Mouse (Mus musculus) spleen, adult 2 months (tissue): ENCODE measurements around the gene Pbx4. TPM values are rescaled to one million over a fixed set of nuclear protein-coding genes. Genes with fewer than 3 reads are reported as not detected.

Source experiments
- DNase-seq, 2 experiments: peaks; one replicate each; pipeline versions ENCODE4 v3.0.0 to v3.0.0-alpha.2; 2012 to 2021; ENCODE audit warnings: low spot score in 2 of 2, low read depth in 1 of 2
- H3K27ac ChIP-seq: fragments of 200-500 bp; 2 replicates; pipeline ENCODE4 v1.5.1; 2012; ENCODE audit warnings: low read length, inconsistent platforms; ENCODE audit not compliant: insufficient read depth
- H3K27me3 ChIP-seq: fragments of 200-500 bp; 2 replicates; pipeline ENCODE4 v1.6.1; 2012; ENCODE audit warnings: mild to moderate bottlenecking, moderate library complexity, low read length, inconsistent platforms; ENCODE audit not compliant: control insufficient read depth, insufficient read depth
- H3K36me3 ChIP-seq: fragments of 200-500 bp; 2 replicates; pipeline ENCODE4 v1.6.1; 2012; ENCODE audit warnings: mild to moderate bottlenecking, low read length, inconsistent platforms; ENCODE audit not compliant: control insufficient read depth, insufficient read depth
- H3K4me1 ChIP-seq: fragments of 200-500 bp; 2 replicates; pipeline ENCODE4 v1.6.1; 2011; ENCODE audit warnings: inconsistent platforms; ENCODE audit not compliant: control insufficient read depth, insufficient read depth, insufficient read length
- H3K4me3 ChIP-seq: fragments of 200-500 bp; 2 replicates; pipeline ENCODE4 v1.5.1; 2011; ENCODE audit warnings: mild to moderate bottlenecking, inconsistent platforms; ENCODE audit not compliant: insufficient read depth, insufficient read length; ENCODE audit errors: extremely low read depth
- CTCF ChIP-seq: fragments of 200-500 bp; IDR thresholded peaks from 2 replicates; pipeline ENCODE4 v1.5.1; 2011; ENCODE audit warnings: mild to moderate bottlenecking, inconsistent platforms; ENCODE audit not compliant: insufficient read depth, insufficient read length, insufficient replicate concordance; ENCODE audit errors: extremely low read depth
- POLR2A ChIP-seq: fragments of 200-500 bp; IDR thresholded peaks from 2 replicates; pipeline ENCODE4 v1.6.1; 2011; ENCODE audit warnings: low read depth, low read length, inconsistent platforms
- WGBS: fragments of 180-500 bp; shearing (Covaris S2); methylation state at CpG from one replicate; pipeline ENCODE4 v1.1.7; 2018; 5-methylcytosine and 5-hydroxymethylcytosine counted together
- polyA plus RNA-seq: library from polyadenylated mRNA; depleted of rRNA; stranded (reverse); fragments of >200 nt; gene quantifications from 2 replicates; pipeline ENCODE4 v1.2.3, GENCODE M21; 2012

The Pbx4 gene
- polyA plus RNA-seq, 1 experiment = 10.7 TPM

DNA sequence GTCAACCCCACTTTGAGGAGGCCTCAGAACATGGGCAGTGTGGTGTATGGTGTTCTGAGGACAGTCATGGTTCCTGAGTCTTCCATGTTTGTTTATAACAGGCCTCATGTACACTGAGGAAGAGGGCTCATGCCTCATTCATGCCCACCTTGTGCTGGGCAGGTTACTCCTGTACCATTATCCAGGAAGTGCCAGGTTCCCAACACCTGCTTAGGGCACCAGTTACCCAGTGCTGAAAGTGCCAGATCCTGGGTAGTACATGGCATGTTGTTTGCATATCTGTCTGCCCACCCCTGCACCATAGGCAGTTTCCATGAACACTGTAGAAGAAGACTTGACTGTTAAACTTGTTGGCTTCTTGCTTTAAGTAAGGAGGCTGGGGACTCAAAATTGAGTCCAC, 30.1 kb upstream of the Pbx4 start:
- peaks cover 79% of the 10 kb centered on the region for H3K36me3 ChIP-seq
- H3K4me1 ChIP-seq = no peaks in the 10 kb centered on the region
- H3K27ac ChIP-seq = no peak overlapping the region
- TF ChIP-seq POLR2A = no peak
- TF ChIP-seq CTCF = no peak
- H3K27me3 ChIP-seq = no peaks in the 10 kb centered on the region
- H3K4me3 ChIP-seq = no peak overlapping the region
- no peak for DNase-seq

DNA sequence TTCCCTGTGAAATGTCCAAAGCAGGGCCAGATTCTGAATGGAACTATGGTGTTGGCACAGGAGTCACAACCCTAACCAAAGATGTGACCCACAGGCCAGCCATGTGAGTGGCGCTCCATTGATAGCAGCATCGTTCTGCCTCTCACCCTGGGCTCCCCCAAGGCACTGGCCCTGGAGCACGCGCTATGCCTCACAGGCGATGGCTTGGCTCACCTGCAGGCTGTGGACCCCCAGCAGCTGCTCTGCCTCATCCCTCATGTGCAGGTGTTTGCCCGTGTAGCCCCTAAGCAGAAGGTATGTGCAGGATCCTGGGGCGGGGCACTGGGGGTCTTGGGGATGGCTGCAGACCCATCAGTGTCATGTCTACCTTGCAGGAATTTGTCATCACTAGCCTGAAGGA, 28.9 kb upstream of the Pbx4 start:
- 97% methylated on average over 7 of the region's 7 CpGs for WGBS
- no peak for DNase-seq
- H3K27me3 ChIP-seq = no peaks in the 10 kb centered on the region
- no peak overlapping the region for H3K4me3 ChIP-seq
- no peaks in the 10 kb centered on the region for H3K4me1 ChIP-seq
- peaks cover 72% of the 10 kb centered on the region for H3K36me3 ChIP-seq
- no peak overlapping the region for H3K27ac ChIP-seq
- TF ChIP-seq POLR2A (no peak), CTCF (no peak)

- H3K4me3 ChIP-seq = no peak overlapping the region
- WGBS = 91% methylated on average over 6 of the region's 6 CpGs
- DNase-seq = peak in 1 of 2 experiments; percentile 2
- H3K27ac ChIP-seq = no peak overlapping the region
- TF ChIP-seq POLR2A (no peak), CTCF (no peak)
- H3K27me3 ChIP-seq = no peaks in the 10 kb centered on the region
- H3K4me1 ChIP-seq = no peaks in the 10 kb centered on the region
- peaks cover 61% of the 10 kb centered on the region for H3K36me3 ChIP-seq
Measured at GRCm38 (mm10) chr8:69804537-69804936, 27.8 kb upstream of the Pbx4 start.

GRCm38 (mm10) chr8:69805086-69805485, 27.2 kb upstream of the Pbx4 start:
- H3K27me3 ChIP-seq = no peaks in the 10 kb centered on the region
- H3K4me3 ChIP-seq = no peak overlapping the region
- H3K27ac ChIP-seq = no peak overlapping the region
- H3K4me1 ChIP-seq = no peaks in the 10 kb centered on the region
- peaks cover 55% of the 10 kb centered on the region for H3K36me3 ChIP-seq
- DNase-seq = peak in 1 of 2 experiments; percentile 2
- no peak for TF ChIP-seq CTCF
- TF ChIP-seq POLR2A = no peak
- 97% methylated on average over 10 of the region's 10 CpGs for WGBS

GRCm38 (mm10) chr8:69805491-69805890, 26.8 kb upstream of the Pbx4 start:
- no peak overlapping the region for H3K4me3 ChIP-seq
- TF ChIP-seq CTCF (no peak), POLR2A (no peak)
- peak in 1 of 2 experiments; percentile 2 for DNase-seq
- H3K36me3 ChIP-seq = peaks cover 53% of the 10 kb centered on the region
- H3K27ac ChIP-seq = no peak overlapping the region
- 94% methylated on average over 9 of the region's 9 CpGs for WGBS
- no peaks in the 10 kb centered on the region for H3K27me3 ChIP-seq
- H3K4me1 ChIP-seq = no peaks in the 10 kb centered on the region

GRCm38 (mm10) chr8:69807236-69807635, 25.1 kb upstream of the Pbx4 start:
- no peak overlapping the region for H3K27ac ChIP-seq
- H3K36me3 ChIP-seq = peaks cover 54% of the 10 kb centered on the region
- peak in 1 of 2 experiments; percentile 6 for DNase-seq
- 91% methylated on average over 5 of the region's 5 CpGs for WGBS
- H3K4me1 ChIP-seq = no peaks in the 10 kb centered on the region
- no peaks in the 10 kb centered on the region for H3K27me3 ChIP-seq
- no peak for TF ChIP-seq CTCF
- TF ChIP-seq POLR2A = no peak
- no peak overlapping the region for H3K4me3 ChIP-seq

GRCm38 (mm10) chr8:69808094-69808863, 24.0 kb upstream of the Pbx4 start, which contains the start of gene Gmip:
Gene Gmip (plus strand): TSS chr8:69808679.
- TF ChIP-seq POLR2A = peak; percentile 87
- no peak for TF ChIP-seq CTCF
- 7% methylated on average over 25 of the region's 28 CpGs for WGBS
- Histone ChIP-seq H3K27me3 (no peaks in the 10 kb centered on the region), H3K4me1 (no peaks in the 10 kb centered on the region), H3K36me3 (peaks cover 46% of the 10 kb centered on the region), H3K4me3 (peak within 1 kb of the TSS; percentile 62), H3K27ac (peak within 1 kb of the TSS; percentile 76)
- peak; percentile 67 to 93 for DNase-seq
